Mouse (Mus musculus): ENCODE results near the gene Actl6b. TPM values are rescaled to one million over a fixed set of nuclear protein-coding genes. Genes with fewer than 3 reads are reported as not detected.

Gene Actl6b
- polyA plus RNA-seq, 1 experiment from 2014 or later, result 256 TPM

DNA sequence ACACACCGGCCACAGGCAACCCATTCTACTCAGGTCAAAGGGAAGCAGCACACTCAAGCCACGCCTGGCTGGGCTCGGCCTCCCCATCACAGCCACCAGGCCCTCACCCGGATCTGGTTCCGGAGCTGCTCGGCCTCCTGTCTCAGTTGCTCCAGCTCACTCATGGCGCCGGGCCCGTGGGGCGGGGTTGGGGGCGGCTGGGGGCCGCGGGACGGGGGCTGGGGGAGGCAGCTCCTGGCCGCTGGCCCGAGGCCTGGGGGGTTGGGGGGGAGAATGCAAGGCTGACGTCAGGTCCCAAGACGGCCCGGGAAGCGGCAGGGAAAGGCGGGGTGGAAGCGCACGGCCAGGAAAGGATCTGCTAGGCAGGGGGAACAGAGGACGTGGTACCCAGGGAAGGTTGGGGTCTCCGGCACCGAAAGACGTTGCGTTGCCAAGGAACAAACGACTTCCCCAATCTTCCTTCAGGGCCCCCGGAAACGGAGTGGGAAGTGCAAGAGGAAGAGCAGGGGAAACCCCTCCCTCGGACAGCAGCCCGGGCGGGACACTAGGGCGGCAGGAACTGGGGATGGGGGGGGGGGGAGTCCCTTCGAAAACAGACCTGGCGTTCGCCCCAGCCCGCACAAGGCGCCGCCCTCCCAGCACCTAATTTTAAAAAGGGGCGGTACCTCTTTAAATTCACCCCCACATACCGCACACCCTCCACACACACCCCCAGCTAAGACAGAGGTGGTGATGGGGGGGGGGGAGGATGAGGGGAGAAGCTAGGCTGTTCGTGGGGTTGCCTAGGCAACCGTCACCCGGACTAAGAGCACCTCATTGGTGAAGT, 22.5 kb upstream of the Actl6b start:
- under 1% methylated on average over 43 of the region's 46 CpGs for WGBS
- ATAC-seq (ENCODE audit: low FRiP score), result peak; percentile 70
- peaks cover 46% of the 10 kb centered on the region for H3K4me1 ChIP-seq (replicated peaks)
- peaks cover 43% of the 10 kb centered on the region for H3K36me3 ChIP-seq
- peak overlapping the region; percentile 94 for H3K4me2 ChIP-seq
- H3K4me3 ChIP-seq, result peak overlapping the region; percentile 98
- no peaks in the 10 kb centered on the region for H3K9me3 ChIP-seq
- H3K9ac ChIP-seq, result peak overlapping the region; percentile 100
- no peaks in the 10 kb centered on the region for H3K27me3 ChIP-seq
- H3K27ac ChIP-seq, result peak overlapping the region; percentile 99

DNA sequence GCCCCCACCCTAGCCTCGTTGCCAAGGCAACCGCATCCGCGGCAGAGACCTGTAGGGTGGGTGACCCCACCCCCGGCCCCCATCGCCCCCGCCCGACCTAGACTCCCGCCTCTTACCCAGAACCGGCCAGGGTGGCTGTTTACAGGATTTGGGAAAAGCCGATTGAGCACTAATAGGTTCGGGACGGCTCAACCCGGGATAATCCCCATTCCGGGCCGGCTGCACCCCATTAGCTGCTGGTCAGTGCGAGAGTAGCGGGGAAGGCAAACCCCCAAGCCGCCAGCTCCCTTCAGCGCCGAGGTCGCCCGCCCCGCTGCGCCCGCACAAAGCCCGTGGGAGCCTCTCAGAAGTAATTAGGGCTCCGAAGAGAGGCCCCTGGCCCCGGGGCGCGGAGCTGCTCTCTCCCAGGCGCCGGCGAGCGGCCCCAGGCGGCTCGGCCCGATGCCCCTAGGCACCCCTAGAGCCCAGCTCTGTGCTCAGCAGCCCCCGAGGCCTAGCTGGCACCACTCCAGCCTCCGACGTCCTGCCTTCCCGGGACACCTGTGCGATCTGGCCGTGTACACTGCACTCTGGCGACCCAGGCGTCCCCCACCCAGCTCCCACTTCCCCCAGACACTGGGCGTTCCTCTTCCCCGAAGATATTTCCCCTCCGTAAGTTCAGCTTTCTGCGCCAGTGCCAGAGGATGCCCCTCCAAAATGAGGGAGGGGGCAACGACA, 21.7 kb upstream of the Actl6b start:
- Histone ChIP-seq H3K27ac (peak overlapping the region; percentile 99), H3K36me3 (peaks cover 37% of the 10 kb centered on the region), H3K9ac (peak overlapping the region; percentile 100), H3K27me3 (no peaks in the 10 kb centered on the region), H3K4me1 (replicated peaks) (peaks cover 40% of the 10 kb centered on the region), H3K9me3 (no peaks in the 10 kb centered on the region), H3K4me2 (peak overlapping the region; percentile 94), H3K4me3 (peak overlapping the region; percentile 98)
- ATAC-seq (ENCODE audit: low FRiP score), result peak; percentile 12
- under 1% methylated on average over 51 of the region's 51 CpGs for WGBS

DNA sequence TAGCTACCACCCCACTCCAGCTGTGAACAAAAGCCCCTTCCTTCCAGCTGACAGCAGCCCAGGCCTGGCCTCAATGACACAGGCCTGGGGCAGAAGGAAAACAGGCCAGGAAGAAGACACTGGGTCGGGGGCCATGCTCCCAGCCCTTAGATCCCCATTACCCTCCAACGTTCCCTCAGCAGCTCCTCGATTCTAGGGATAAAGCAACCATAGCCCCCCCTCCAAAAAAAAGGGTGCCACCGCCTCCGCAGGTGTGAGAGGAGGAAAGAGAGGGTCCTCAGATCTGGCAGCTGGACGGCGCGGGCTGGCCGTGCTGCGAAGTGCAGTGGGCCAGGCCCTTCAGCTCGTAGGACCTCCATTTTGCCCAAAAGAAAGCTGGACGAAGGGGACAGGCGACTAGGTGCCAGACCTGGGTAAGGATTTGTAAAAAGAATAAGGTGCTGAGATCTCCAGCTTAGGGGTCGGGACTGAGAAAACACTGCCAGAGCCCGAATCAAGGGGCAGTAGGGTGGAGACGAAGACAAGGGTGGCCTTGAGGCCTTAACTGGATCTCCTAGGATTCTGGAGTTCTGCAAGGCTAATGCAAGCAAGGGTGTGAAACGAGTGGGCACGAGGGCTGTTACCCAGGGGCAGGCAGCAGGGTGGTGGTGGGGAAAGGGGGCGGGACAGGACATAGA, 21.0 kb upstream of the Actl6b start:
- Histone ChIP-seq H3K36me3 (peaks cover 31% of the 10 kb centered on the region), H3K9ac (peak overlapping the region; percentile 100), H3K9me3 (no peaks in the 10 kb centered on the region), H3K27me3 (no peaks in the 10 kb centered on the region), H3K4me2 (peak overlapping the region; percentile 94), H3K4me3 (peak overlapping the region; percentile 98), H3K27ac (peak overlapping the region; percentile 99), H3K4me1 (replicated peaks) (peaks cover 36% of the 10 kb centered on the region)
- peak; percentile 2 for ATAC-seq (ENCODE audit: low FRiP score)
- under 1% methylated on average over 19 of the region's 19 CpGs for WGBS

DNA sequence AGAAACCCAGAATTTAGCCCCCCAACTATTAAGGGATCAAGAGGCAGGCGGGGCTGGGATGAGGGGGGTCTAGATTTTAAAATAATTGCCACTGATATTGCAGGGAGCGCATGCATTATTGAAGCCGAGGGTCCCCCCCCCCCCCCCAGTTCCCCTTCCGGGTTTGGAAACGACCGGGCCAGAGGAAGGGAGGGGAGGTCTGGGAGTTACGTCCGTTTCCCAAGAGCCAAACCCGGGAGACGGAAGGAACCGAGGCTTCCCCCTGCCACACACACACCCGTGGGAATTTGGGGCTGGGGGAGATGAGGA, 20.6 kb upstream of the Actl6b start:
- Histone ChIP-seq H3K4me3 (peak overlapping the region; percentile 98), H3K27ac (peak overlapping the region; percentile 99), H3K4me2 (peak overlapping the region; percentile 94), H3K36me3 (peaks cover 26% of the 10 kb centered on the region), H3K27me3 (no peaks in the 10 kb centered on the region), H3K4me1 (replicated peaks) (peaks cover 31% of the 10 kb centered on the region), H3K9ac (peak overlapping the region; percentile 100), H3K9me3 (no peaks in the 10 kb centered on the region)
- WGBS, result 0% methylated on average over 9 of the region's 12 CpGs
- ATAC-seq (ENCODE audit: low FRiP score), result no peak

DNA sequence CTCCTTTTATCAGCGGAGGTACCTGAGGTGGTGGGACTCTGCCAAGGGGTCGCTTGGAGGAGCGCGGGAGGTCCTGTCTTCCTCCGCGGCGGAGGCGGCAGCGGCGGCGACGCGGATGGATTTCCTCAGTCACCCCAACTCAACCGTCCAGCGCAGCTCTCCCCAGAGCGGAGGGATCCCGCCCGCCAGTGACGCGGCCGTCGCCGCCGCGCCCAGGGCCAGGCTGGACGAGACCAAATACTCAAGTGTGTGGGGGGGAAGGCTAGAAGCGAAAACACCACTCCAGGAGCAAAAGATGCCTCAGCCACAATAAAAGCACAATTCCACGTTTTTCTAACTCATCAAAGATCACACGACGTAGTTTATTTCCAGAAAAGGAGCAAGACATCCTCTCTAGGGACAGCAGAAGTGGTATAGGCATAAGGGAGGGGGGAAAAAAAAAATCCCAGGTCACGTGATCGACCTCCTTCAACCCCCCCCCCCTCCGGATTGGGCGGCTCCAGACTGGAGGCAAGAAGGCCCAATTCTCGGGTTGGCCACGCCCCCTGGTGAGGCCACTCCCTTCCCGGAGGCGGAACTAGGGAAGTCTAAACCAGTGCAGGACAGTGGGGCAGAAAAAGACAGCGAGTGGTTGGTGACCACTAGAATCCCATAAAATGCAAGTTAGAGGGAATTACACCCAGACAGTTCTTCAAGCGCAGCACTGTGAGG, 20.0 kb upstream of the Actl6b start, which contains the start of the genes Epo and Gnb2:
TSS of gene Epo (minus strand) at position 126 of the 711 bp plus-strand sequence.
TSS of gene Gnb2 (minus strand) at position 394 of the 711 bp plus-strand sequence.
- 0% methylated on average over 40 of the region's 40 CpGs for WGBS
- Histone ChIP-seq H3K36me3 (peaks cover 21% of the 10 kb centered on the region), H3K4me1 (replicated peaks) (peaks cover 27% of the 10 kb centered on the region), H3K9ac (peak within 1 kb of the TSS; percentile 100), H3K27ac (peak within 1 kb of the TSS; percentile 99), H3K9me3 (no peaks in the 10 kb centered on the region), H3K4me2 (peak within 1 kb of the TSS; percentile 94), H3K4me3 (peak within 1 kb of the TSS; percentile 98), H3K27me3 (no peaks in the 10 kb centered on the region)
- peak; percentile 72 for ATAC-seq (ENCODE audit: low FRiP score)

DNA sequence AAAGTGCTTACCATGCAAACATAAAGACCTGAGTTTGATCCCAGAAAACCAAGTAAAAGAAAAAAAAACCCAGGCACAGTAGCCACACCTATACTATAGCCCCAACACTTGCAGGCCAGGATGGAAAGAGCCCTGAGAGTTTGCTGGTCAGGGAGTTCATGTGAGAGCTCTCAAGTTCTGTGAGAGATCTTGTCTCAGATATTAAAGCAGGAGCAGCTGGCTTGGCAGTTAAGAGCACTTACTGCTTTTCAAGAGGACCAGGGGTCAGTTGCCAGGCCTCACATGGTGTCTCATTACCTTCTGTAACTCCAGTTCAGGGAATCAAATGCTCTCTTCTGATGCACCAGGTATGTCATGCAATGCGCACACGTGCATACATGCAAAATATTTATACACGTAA, 18.6 kb upstream of the Actl6b start:
- WGBS, result 92% methylated on average over 3 of the region's 3 CpGs
- Histone ChIP-seq H3K36me3 (peaks cover 6% of the 10 kb centered on the region), H3K4me2 (no peak overlapping the region), H3K9ac (no peak overlapping the region), H3K4me3 (no peak overlapping the region), H3K4me1 (replicated peaks) (peaks cover 12% of the 10 kb centered on the region), H3K9me3 (no peaks in the 10 kb centered on the region), H3K27me3 (no peaks in the 10 kb centered on the region), H3K27ac (no peak overlapping the region)
- no peak for ATAC-seq (ENCODE audit: low FRiP score)

DNA sequence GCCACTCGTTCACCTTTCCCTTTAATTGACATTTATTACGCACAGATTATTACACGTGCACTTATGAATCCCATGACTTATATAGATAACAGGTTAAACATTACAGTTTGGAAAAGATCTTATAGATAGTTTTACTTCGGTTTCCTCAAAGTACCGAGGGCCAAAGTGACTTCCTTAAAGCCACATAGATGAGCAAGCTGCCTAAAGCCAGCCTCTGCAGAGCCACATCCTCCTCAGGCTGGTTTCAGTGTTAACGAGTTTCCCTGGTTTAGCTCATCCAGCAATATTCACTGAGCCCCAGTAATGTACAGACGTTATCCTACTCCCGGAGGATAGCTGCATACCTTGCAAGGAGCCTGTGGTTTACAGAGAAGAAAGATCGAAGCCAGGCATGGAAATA, 18.0 kb upstream of the Actl6b start:
- Histone ChIP-seq H3K4me3 (no peak overlapping the region), H3K27me3 (no peaks in the 10 kb centered on the region), H3K27ac (no peak overlapping the region), H3K9ac (no peak overlapping the region), H3K9me3 (no peaks in the 10 kb centered on the region), H3K4me1 (replicated peaks) (peaks cover 7% of the 10 kb centered on the region), H3K36me3 (0 out of 2 replicates have a peak, but pooled peaks cover under 1% of the 10 kb centered on the region), H3K4me2 (no peak overlapping the region)
- WGBS, result 86% methylated on average over 9 of the region's 9 CpGs
- ATAC-seq (ENCODE audit: low FRiP score), result no peak

DNA sequence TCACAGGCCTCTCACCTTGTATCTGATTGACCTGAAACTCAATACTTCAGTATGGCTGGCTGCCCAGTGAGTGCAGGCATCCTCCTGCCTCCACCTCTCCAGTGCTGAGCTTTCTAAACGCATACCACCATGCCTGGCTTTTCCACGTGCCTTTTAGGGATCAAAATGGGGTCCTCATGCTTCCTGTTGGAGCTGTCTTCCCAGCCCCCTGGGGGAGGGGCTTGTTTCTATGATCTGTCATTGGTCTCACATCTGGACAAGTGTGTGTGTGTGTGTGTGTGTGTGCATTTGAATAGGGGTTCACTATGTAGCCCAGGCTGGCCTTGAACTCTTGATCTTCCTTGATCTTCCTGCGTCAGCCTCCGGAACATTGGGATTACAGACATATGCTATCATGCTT, 15.9 kb upstream of the Actl6b start:
- no peaks in the 10 kb centered on the region for H3K36me3 ChIP-seq
- no peaks in the 10 kb centered on the region for H3K27me3 ChIP-seq
- H3K9ac ChIP-seq, result no peak overlapping the region
- H3K9me3 ChIP-seq, result no peaks in the 10 kb centered on the region
- WGBS, result 63% methylated on average over 4 of the region's 4 CpGs
- no peak overlapping the region for H3K4me3 ChIP-seq
- peaks cover 4% of the 10 kb centered on the region; the same call in 1 of the 2 replicates for H3K4me1 ChIP-seq (replicated peaks)
- no peak overlapping the region for H3K27ac ChIP-seq
- no peak overlapping the region for H3K4me2 ChIP-seq
- no peak for ATAC-seq (ENCODE audit: low FRiP score)

DNA sequence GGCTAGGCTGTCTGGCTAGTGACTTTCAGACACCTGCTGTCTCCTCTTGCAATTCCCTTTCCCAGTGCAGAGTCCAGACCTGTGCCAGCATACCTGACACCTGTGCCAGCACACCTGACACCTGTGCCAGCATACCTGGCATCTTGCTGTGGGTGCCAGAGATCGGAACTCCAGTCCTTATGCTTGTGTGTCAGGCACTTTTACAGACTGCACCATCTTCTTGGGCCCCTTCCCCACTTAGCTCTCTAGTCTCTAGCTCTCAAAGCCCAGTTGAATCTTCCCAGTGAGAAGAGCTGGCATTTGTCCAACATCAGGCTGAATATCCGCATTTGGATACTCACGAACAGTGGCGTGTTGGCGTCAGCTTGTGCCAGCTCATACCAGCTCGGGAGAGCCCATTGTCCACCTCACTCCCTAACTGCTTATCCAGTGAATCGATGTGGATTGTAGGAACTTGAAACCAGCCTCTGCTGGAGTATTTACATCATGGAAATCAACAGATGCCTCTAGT, 14.0 kb upstream of the Actl6b start:
- 64% methylated on average over 7 of the region's 7 CpGs for WGBS
- no peak overlapping the region for H3K4me2 ChIP-seq
- ATAC-seq (ENCODE audit: low FRiP score), result no peak

DNA sequence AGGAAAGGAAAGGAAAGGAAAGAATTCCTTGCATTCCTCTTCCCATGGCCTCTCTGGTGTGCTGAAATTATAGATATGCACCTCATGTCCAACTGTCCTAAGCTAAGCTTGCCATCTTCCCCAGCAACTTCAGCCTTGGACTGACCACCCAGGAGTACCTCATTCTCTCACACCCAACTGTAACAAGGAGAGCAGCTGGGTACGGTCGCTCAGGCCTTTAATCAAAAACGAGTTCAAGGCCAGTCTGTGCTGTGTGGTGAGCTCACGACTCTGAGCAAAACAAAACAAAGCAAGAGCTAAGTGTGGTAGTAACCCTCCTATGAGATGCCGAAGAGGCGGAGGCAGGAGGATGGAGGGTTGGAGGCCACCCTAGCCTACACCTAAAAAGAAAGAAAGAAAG, 12.3 kb upstream of the Actl6b start:
- H3K27ac ChIP-seq, result no peak overlapping the region
- no peak overlapping the region for H3K9ac ChIP-seq
- H3K9me3 ChIP-seq, result no peaks in the 10 kb centered on the region
- no peak overlapping the region for H3K4me2 ChIP-seq
- no peaks in the 10 kb centered on the region for H3K36me3 ChIP-seq
- no peaks in the 10 kb centered on the region for H3K4me1 ChIP-seq (replicated peaks)
- H3K27me3 ChIP-seq, result no peaks in the 10 kb centered on the region
- ATAC-seq (ENCODE audit: low FRiP score), result no peak
- H3K4me3 ChIP-seq, result no peak overlapping the region
- 74% methylated on average over 6 of the region's 6 CpGs for WGBS

More for the DNA sequence above, 14.0 kb upstream of the Actl6b start:
- Histone ChIP-seq H3K4me3 (no peak overlapping the region), H3K4me1 (replicated peaks) (no peaks in the 10 kb centered on the region), H3K27ac (no peak overlapping the region), H3K9me3 (no peaks in the 10 kb centered on the region), H3K27me3 (no peaks in the 10 kb centered on the region), H3K36me3 (no peaks in the 10 kb centered on the region), H3K9ac (no peak overlapping the region)

DNA sequence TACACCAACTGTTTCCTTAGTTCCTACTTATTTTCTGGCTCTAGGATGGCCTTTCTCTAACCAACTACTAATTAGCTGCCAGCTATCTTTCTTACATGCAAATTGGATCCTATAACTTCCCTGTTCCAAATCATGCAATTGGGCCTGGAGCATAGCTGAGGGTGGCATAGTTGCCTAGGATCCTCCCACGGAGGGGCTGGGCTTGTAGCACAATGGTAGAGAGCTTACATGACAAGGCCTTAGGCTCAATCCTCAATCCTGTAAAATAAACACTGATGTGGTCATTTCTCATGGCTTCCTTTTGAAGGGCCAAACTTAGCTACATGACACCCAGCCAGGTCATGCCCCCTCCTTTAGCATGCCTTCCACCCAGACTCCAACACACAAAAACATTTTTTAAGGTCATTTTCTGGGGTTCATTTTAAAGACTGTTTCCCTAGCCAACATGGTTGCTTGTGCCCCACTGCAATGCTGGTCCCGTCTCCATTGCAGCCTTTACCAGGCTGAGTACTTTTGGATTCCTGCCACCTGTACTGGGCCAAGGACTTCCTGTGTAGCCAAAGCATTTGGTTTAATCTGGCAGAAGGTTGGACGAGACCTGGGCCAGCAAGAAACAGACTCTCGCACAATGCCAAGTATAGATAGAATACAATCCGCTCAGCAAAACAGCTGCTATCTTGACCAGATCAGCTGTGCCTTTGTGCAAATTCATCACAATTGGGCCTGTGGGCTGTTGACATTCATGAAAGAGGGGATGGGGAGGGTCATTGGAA, 11.4 kb upstream of the Actl6b start:
- Histone ChIP-seq H3K4me3 (no peak overlapping the region), H3K27ac (no peak overlapping the region), H3K9ac (no peak overlapping the region), H3K36me3 (no peaks in the 10 kb centered on the region), H3K4me2 (no peak overlapping the region), H3K4me1 (replicated peaks) (no peaks in the 10 kb centered on the region), H3K27me3 (no peaks in the 10 kb centered on the region), H3K9me3 (no peaks in the 10 kb centered on the region)
- 74% methylated on average over 5 of the region's 5 CpGs for WGBS
- no peak for ATAC-seq (ENCODE audit: low FRiP score)
